Mouse (Mus musculus): ENCODE measurements at regions not wholly inside any gene's neighbourhood (a gene's known extent, or its start where the extent isn't known, plus 50 kb on each side); places are given as distances from the start of the nearest gene placed in this dataset.

GRCm38 (mm10) chr16:71197523-71197922 lies 883.8 kb downstream of the Gbe1 start:
- intact Hi-C loops (cut with DNase I) = loop anchor here (5.0 to 10.0 kb wide), 2 partner anchors 315 to 363 kb away; no protein-coding TSS in a partner anchor
- DNase-seq (ENCODE audit: low spot score in 2 of 2) = peak in 1 of 2 experiments; percentile 19

GRCm38 (mm10) chr16:71208806-71209205 lies 895.1 kb downstream of the Gbe1 start:
- peak in 1 of 2 experiments; percentile 7 for DNase-seq (ENCODE audit: low spot score in 2 of 2)
- intact Hi-C loops (cut with DNase I) = no loop called here

- no peak for DNase-seq (ENCODE audit: low spot score in 2 of 2)
- intact Hi-C loops (cut with DNase I) = no loop called here
Observed at GRCm38 (mm10) chr16:71224469-71224868, 910.7 kb downstream of the Gbe1 start.

GRCm38 (mm10) chr16:71230104-71230653 lies 916.4 kb downstream of the Gbe1 start:
- intact Hi-C loops (cut with DNase I) = no loop called here

GRCm38 (mm10) chr16:71243065-71243464 lies 929.3 kb downstream of the Gbe1 start:
- no peak for DNase-seq (ENCODE audit: low spot score in 2 of 2)
- intact Hi-C loops (cut with DNase I) = no loop called here

More at GRCm38 (mm10) chr16:71230104-71230653, 916.4 kb downstream of the Gbe1 start:
- no peak for DNase-seq (ENCODE audit: low spot score in 2 of 2)

- intact Hi-C loops (cut with DNase I) = no loop called here
- DNase-seq (ENCODE audit: low spot score in 2 of 2) = no peak
Observed at GRCm38 (mm10) chr16:71243480-71243879, 929.7 kb downstream of the Gbe1 start.

GRCm38 (mm10) chr16:71247516-71248139 lies 933.9 kb downstream of the Gbe1 start:
- intact Hi-C loops (cut with DNase I) = loop anchor here (1.0 kb wide), 1 partner anchor 968 kb away; no protein-coding TSS in a partner anchor
- DNase-seq (ENCODE audit: low spot score in 2 of 2) = peak; percentile 58 to 68

GRCm38 (mm10) chr16:71255740-71256139 lies 942.0 kb downstream of the Gbe1 start:
- intact Hi-C loops (cut with DNase I) = no loop called here
- DNase-seq (ENCODE audit: low spot score in 2 of 2) = no peak

- intact Hi-C loops (cut with DNase I) = no loop called here
- DNase-seq (ENCODE audit: low spot score in 2 of 2) = no peak
Observed at GRCm38 (mm10) chr16:71256175-71256574, 942.4 kb downstream of the Gbe1 start.

GRCm38 (mm10) chr16:71267191-71267590 lies 953.4 kb downstream of the Gbe1 start:
- DNase-seq (ENCODE audit: low spot score in 2 of 2) = no peak
- intact Hi-C loops (cut with DNase I) = no loop called here
